Mouse (Mus musculus) embryonic facial prominence, embryonic 14.5 days (tissue): ENCODE measurements around the gene Supt4a. TPM values are rescaled to one million over a fixed set of nuclear protein-coding genes. Genes with fewer than 3 reads are reported as not detected.

Experiments used
- ATAC-seq: fragments of 200-750 bp; cut with Nextera tagmentation; 2 replicates; pipeline ENCODE4 v1.8.0; 2017; ENCODE audit warnings: low read depth, moderate number of reproducible peaks, moderate TSS enrichment
- DNase-seq: peaks from one replicate; pipeline ENCODE4 v3.0.0-alpha.2; 2015; ENCODE audit warnings: low spot score
- H3K27ac ChIP-seq: fragments of 300-500 bp; sonication (generic); replicated peaks from 2 replicates; pipeline ENCODE4 v1.5.1; 2014; ENCODE audit warnings: low read depth, mild to moderate bottlenecking, low read length, moderate library complexity
- H3K27me3 ChIP-seq: fragments of 300-500 bp; sonication (generic); replicated peaks from 2 replicates; pipeline ENCODE4 v1.6.1; 2014; ENCODE audit warnings: low read length; ENCODE audit not compliant: control insufficient read depth, insufficient read depth
- H3K36me3 ChIP-seq: fragments of 300-500 bp; sonication (generic); 2 replicates; pipeline ENCODE4 v1.6.1; 2014; ENCODE audit warnings: low read length, mixed read lengths; ENCODE audit not compliant: control insufficient read depth, insufficient read depth
- H3K4me1 ChIP-seq: fragments of 300-500 bp; sonication (generic); 2 replicates; pipeline ENCODE4 v1.6.1; 2014; ENCODE audit warnings: antibody characterized with exemption, low read length; ENCODE audit not compliant: control insufficient read depth, insufficient read depth
- H3K4me2 ChIP-seq: fragments of 300-500 bp; sonication (generic); 2 replicates; pipeline ENCODE4 v1.6.1; 2014; ENCODE audit warnings: low read depth, mild to moderate bottlenecking, low read length, moderate library complexity, mixed read lengths
- H3K4me3 ChIP-seq: fragments of 300-500 bp; sonication (generic); 2 replicates; pipeline ENCODE4 v1.5.1; 2014; ENCODE audit warnings: low read depth, mild to moderate bottlenecking, low read length
- H3K9ac ChIP-seq: fragments of 300-500 bp; sonication (generic); 2 replicates; pipeline ENCODE4 v1.6.1; 2014; ENCODE audit warnings: low read depth, mild to moderate bottlenecking, low read length, moderate library complexity, mixed read lengths
- H3K9me3 ChIP-seq: fragments of 300-500 bp; sonication (generic); 2 replicates; pipeline ENCODE4 v1.6.1; 2016; ENCODE audit warnings: low read length; ENCODE audit not compliant: control insufficient read depth
- WGBS: fragments of 180-500 bp; shearing (Covaris S2); extraction: QIAGEN DNeasy Blood & Tissue Kit; methylation state at CpG from one replicate; pipeline ENCODE4 v1.1.7; 2014; 5-methylcytosine and 5-hydroxymethylcytosine counted together
- polyA plus RNA-seq: library from polyadenylated mRNA; unstranded; fragments of >200 nt; fragmentation: Nextera tagmentation; extraction: Ambion mirVana; gene quantifications from 2 replicates; pipeline ENCODE4 v1.2.1, GENCODE M21; 2014

Supt4a gene
- polyA plus RNA-seq, 1 experiment from 2014 or later, result 146 TPM

DNA sequence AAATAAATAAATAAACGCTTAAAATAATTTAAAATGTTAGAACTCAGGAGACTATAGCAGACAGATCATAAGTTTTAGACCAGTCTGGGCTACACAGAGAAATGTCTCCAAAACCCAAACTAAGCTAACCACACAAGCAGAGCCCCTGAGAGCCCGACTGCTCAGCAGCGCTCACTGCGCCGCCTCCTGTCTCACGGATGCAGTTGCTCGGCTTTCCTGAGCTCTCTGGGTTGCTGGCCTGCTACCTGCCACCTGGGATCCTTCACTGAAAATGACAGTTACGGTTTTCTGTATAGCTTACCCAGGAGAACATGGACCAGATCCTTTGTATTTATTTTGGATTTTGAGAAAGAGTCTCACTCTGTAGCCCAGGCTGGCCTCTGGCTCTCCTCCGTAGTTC is 17.0 kb upstream of the Supt4a start:
- Histone ChIP-seq H3K27ac (no peak overlapping the region; the same call in 1 of the 2 replicates), H3K9me3 (no peaks in the 10 kb centered on the region), H3K27me3 (no peaks in the 10 kb centered on the region), H3K4me3 (no peak overlapping the region), H3K36me3 (no peaks in the 10 kb centered on the region), H3K9ac (no peak overlapping the region), H3K4me1 (peaks cover under 1% of the 10 kb centered on the region; the same call in 1 of the 2 replicates), H3K4me2 (no peak overlapping the region)
- WGBS, result 34% methylated on average over 9 of the region's 9 CpGs
- ATAC-seq (no peak), DNase-seq (no peak)

DNA sequence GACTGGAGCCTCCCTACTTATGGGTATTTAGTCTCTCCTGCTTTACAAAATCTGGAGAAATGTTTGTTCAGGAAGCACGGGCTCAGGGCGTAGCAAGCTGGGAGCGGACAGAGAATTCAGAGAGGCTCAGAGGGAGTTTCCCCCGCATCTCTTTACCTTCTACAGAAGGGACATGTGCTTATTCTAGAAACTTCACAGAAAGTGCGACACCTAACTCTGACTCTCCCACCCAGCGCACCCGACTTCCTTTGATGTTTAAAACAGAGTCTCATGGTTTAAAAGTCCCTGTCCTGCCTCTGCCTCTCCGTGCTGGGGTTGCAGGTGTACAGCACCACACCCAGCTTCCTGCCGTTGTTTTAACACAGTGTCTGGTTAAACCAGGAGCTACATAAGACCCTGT is 16.5 kb upstream of the Supt4a start:
- H3K27me3 ChIP-seq, result no peaks in the 10 kb centered on the region
- H3K27ac ChIP-seq, result no peak overlapping the region; the same call in 1 of the 2 replicates
- ATAC-seq (no peak), DNase-seq (no peak)
- H3K36me3 ChIP-seq, result no peaks in the 10 kb centered on the region
- H3K4me1 ChIP-seq, result peaks cover 5% of the 10 kb centered on the region; the same call in 1 of the 2 replicates
- H3K4me2 ChIP-seq, result no peak overlapping the region
- no peak overlapping the region for H3K9ac ChIP-seq
- WGBS, result 56% methylated on average over 9 of the region's 9 CpGs
- H3K4me3 ChIP-seq, result no peak overlapping the region
- H3K9me3 ChIP-seq, result no peaks in the 10 kb centered on the region

DNA sequence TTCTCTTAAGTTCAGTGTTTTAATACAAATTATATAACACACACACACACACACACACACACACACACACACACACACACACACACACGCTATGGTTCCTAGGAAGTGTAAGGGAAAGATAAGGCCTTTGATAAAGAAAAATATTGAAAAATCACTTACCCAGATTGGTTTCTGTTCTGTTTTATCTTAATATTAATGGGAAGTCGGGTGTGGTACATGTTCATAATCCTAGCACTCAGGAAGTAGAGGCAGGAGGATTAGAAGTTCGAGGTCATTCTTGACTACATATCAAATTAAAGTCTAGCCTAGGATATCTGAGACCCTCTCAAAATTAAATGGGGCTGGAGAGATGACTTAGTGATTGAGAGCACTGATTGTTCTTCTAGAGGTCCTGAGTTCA is 15.2 kb upstream of the Supt4a start:
- no peak overlapping the region for H3K4me2 ChIP-seq
- H3K27ac ChIP-seq, result no peak overlapping the region
- DNase-seq (no peak), ATAC-seq (no peak)
- H3K9me3 ChIP-seq, result no peaks in the 10 kb centered on the region
- H3K4me1 ChIP-seq, result peaks cover 14% of the 10 kb centered on the region
- H3K9ac ChIP-seq, result no peak overlapping the region
- WGBS, result 67% methylated on average over 3 of the region's 3 CpGs
- no peaks in the 10 kb centered on the region for H3K27me3 ChIP-seq
- no peak overlapping the region for H3K4me3 ChIP-seq
- H3K36me3 ChIP-seq, result no peaks in the 10 kb centered on the region

- Histone ChIP-seq H3K4me3 (no peak overlapping the region), H3K9me3 (no peaks in the 10 kb centered on the region), H3K4me1 (peaks cover 14% of the 10 kb centered on the region), H3K9ac (no peak overlapping the region), H3K27ac (no peak overlapping the region), H3K27me3 (no peaks in the 10 kb centered on the region), H3K36me3 (no peaks in the 10 kb centered on the region), H3K4me2 (no peak overlapping the region)
- WGBS, result 88% methylated on average over 4 of the region's 4 CpGs
- no peak for ATAC-seq
- DNase-seq, result no peak
Observed at GRCm38 (mm10) chr11:87722891-87723290, 14.5 kb upstream of the Supt4a start.

- no peaks in the 10 kb centered on the region for H3K36me3 ChIP-seq
Observed at GRCm38 (mm10) chr11:87725515-87725914, 11.8 kb upstream of the Supt4a start.

GRCm38 (mm10) chr11:87725964-87726562 is 11.3 kb upstream of the Supt4a start:
- WGBS, result 21% methylated on average over 6 of the region's 6 CpGs
- Histone ChIP-seq H3K4me3 (no peak overlapping the region), H3K4me1 (peaks cover 14% of the 10 kb centered on the region), H3K9me3 (no peaks in the 10 kb centered on the region), H3K27me3 (no peaks in the 10 kb centered on the region), H3K27ac (peak overlapping the region; percentile 75), H3K4me2 (peak overlapping the region; percentile 16; the same call in 1 of the 2 replicates), H3K9ac (no peak overlapping the region), H3K36me3 (no peaks in the 10 kb centered on the region)
- DNase-seq (peak; percentile 89), ATAC-seq (peak; percentile 94)

More at GRCm38 (mm10) chr11:87725515-87725914, 11.8 kb upstream of the Supt4a start:
- peak overlapping the region; percentile 75 for H3K27ac ChIP-seq
- no peak for DNase-seq
- ATAC-seq, result no peak
- no peak overlapping the region; the same call in 1 of the 2 replicates for H3K9ac ChIP-seq
- H3K4me3 ChIP-seq, result no peak overlapping the region
- peak overlapping the region; percentile 16; the same call in 1 of the 2 replicates for H3K4me2 ChIP-seq
- H3K4me1 ChIP-seq, result peaks cover 14% of the 10 kb centered on the region
- no peaks in the 10 kb centered on the region for H3K9me3 ChIP-seq
- H3K27me3 ChIP-seq, result no peaks in the 10 kb centered on the region

- Histone ChIP-seq H3K27me3 (no peaks in the 10 kb centered on the region), H3K36me3 (no peaks in the 10 kb centered on the region), H3K4me3 (no peak overlapping the region), H3K4me2 (no peak overlapping the region), H3K9me3 (no peaks in the 10 kb centered on the region), H3K4me1 (peaks cover 14% of the 10 kb centered on the region), H3K9ac (0 out of 2 replicates have a peak overlapping the region, but pooled peaks have one; percentile 19), H3K27ac (peak overlapping the region; percentile 75)
- WGBS, result 54% methylated on average over 11 of the region's 11 CpGs
- DNase-seq, result no peak
- no peak for ATAC-seq
Observed at GRCm38 (mm10) chr11:87727021-87727420, 10.3 kb upstream of the Supt4a start.

GRCm38 (mm10) chr11:87727471-87727870 is 9.9 kb upstream of the Supt4a start:
- ATAC-seq (no peak), DNase-seq (no peak)
- peaks cover 14% of the 10 kb centered on the region for H3K4me1 ChIP-seq
- 67% methylated on average over 4 of the region's 4 CpGs for WGBS
- H3K27ac ChIP-seq, result no peak overlapping the region
- no peak overlapping the region for H3K4me2 ChIP-seq
- H3K27me3 ChIP-seq, result no peaks in the 10 kb centered on the region
- no peak overlapping the region for H3K9ac ChIP-seq
- no peak overlapping the region for H3K4me3 ChIP-seq
- no peaks in the 10 kb centered on the region for H3K36me3 ChIP-seq
- H3K9me3 ChIP-seq, result no peaks in the 10 kb centered on the region
